Mouse (Mus musculus) forebrain, embryonic 13.5 days (tissue): ENCODE data around the gene Zfp239. TPM values are rescaled to one million over a fixed set of nuclear protein-coding genes. Genes with fewer than 3 reads are reported as not detected.
"Not testable (repeated sequence)": the region's sequence is repeated elsewhere in the genome, so short reads cannot be mapped to it uniquely, and the experiment has no call there.

Experiments used
- ATAC-seq: fragments of 200-750 bp; cut with Nextera tagmentation; 2 replicates; pipeline ENCODE4 v1.8.0; 2017
- H3K27ac ChIP-seq: fragments of 300-500 bp; sonication (generic); 2 replicates; pipeline ENCODE4 v1.5.1; 2015; ENCODE audit warnings: inconsistent platforms, mild to moderate bottlenecking, moderate library complexity
- H3K27me3 ChIP-seq: fragments of 300-500 bp; sonication (generic); 2 replicates; pipeline ENCODE4 v1.6.1; 2015; ENCODE audit warnings: mild to moderate bottlenecking, inconsistent platforms
- H3K36me3 ChIP-seq: fragments of 300-500 bp; sonication (generic); 2 replicates; pipeline ENCODE4 v1.6.1; 2015; ENCODE audit warnings: mild to moderate bottlenecking, inconsistent platforms; ENCODE audit not compliant: poor library complexity, severe bottlenecking
- H3K4me1 ChIP-seq: fragments of 300-500 bp; sonication (generic); 2 replicates; pipeline ENCODE4 v1.6.1; 2015; ENCODE audit warnings: inconsistent platforms
- H3K4me2 ChIP-seq: fragments of 300-500 bp; sonication (generic); 2 replicates; pipeline ENCODE4 v1.6.1; 2015; ENCODE audit warnings: inconsistent platforms, mild to moderate bottlenecking, moderate library complexity
- H3K4me3 ChIP-seq: fragments of 300-500 bp; sonication (generic); 2 replicates; pipeline ENCODE4 v1.5.1; 2015; ENCODE audit warnings: mild to moderate bottlenecking, inconsistent platforms
- H3K9ac ChIP-seq: fragments of 300-500 bp; sonication (generic); 2 replicates; pipeline ENCODE4 v1.6.1; 2015; ENCODE audit warnings: mild to moderate bottlenecking, inconsistent platforms
- H3K9me3 ChIP-seq: fragments of 300-500 bp; sonication (generic); replicated peaks from 2 replicates; pipeline ENCODE4 v1.6.1; 2016; ENCODE audit warnings: inconsistent platforms
- WGBS: fragments of 180-500 bp; shearing (Covaris S2); methylation state at CpG from one replicate; pipeline ENCODE4 v1.1.7; 2015; 5-methylcytosine and 5-hydroxymethylcytosine counted together
- polyA plus RNA-seq: library from polyadenylated mRNA; unstranded; fragments of >200 nt; fragmentation: Nextera tagmentation; extraction: Ambion mirVana; gene quantifications from 2 replicates; pipeline ENCODE4 v1.2.1, GENCODE M21; 2015

The Zfp239 gene
- polyA plus RNA-seq, 1 experiment from 2014 or later, result 15.1 TPM

DNA sequence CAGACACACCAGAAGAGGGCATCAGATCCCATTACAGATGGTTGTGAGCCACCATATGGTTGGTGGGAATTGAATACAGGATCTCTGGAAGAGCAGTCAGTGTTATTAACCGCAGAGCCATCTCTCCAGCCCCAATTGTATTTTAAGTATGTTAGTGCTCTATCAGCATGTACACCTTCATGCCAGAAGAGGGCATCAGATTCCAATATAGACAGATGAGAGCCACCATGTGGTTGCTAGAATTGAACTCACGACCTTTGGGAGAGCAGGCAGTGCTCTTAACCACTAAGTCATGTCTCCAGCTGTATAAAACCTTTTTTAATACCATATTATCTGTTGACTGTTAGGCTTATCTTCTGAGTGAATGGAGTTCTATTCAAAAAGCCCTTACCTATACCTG, 10.2 kb upstream of the Zfp239 start:
- Histone ChIP-seq H3K9ac (no peak overlapping the region), H3K4me1 (no peaks in the 10 kb centered on the region), H3K4me3 (no peak overlapping the region), H3K27ac (no peak overlapping the region), H3K9me3 (no peaks in the 10 kb centered on the region), H3K36me3 (peaks cover 31% of the 10 kb centered on the region), H3K4me2 (no peak overlapping the region), H3K27me3 (no peaks in the 10 kb centered on the region)
- ATAC-seq, result no peak
- 58% methylated on average over 2 of the region's 2 CpGs for WGBS

DNA sequence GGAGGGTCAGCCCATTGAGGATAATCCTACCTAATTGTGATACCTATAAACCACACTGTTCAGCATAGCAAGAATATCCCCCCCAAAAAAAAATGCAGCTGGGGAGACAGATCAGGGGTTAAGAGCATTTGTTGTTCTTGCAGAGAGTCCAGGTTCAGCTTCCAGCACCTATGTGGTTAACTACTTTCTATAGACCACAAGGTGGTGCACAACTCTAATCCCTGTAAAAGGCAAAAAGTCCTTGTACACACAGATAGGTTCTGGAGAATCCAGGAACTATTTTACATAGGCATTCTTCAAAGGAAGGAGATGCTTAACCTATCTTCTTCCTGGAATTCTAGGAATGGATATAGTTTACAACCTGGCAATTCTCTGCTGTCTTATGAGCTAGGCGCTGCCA, 3.9 kb upstream of the Zfp239 start:
- Histone ChIP-seq H3K4me2 (no peak overlapping the region), H3K9ac (no peak overlapping the region), H3K36me3 (no peaks in the 10 kb centered on the region), H3K9me3 (no peaks in the 10 kb centered on the region), H3K27ac (no peak overlapping the region), H3K27me3 (0 out of 2 replicates have a peak, but pooled peaks cover 4% of the 10 kb centered on the region), H3K4me1 (no peaks in the 10 kb centered on the region), H3K4me3 (no peak overlapping the region)
- WGBS, result 85% methylated on average over 1 of the region's 1 CpGs
- ATAC-seq, result no peak

DNA sequence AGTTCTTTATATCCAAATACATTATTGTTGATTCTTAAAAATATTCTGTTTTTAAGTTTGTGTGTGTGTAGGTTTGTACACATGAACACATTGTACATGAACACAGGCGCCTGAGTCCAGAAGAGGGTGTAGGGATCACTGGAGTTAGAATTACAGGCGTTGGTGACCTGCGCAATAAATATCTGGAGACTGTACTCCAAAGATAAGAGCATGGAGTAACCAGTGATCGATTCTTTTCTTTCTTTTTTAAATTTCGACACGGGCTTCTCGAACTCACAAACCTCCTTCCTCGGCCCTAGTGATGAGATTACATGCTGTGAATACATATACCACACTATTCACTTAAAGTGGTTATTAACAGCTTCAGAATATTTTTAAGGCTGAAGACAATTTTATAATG, 565 bp downstream of the Zfp239 start:
- 75% methylated on average over 8 of the region's 8 CpGs for WGBS
- no peak overlapping the region for H3K4me3 ChIP-seq
- 0 out of 2 replicates have a peak, but pooled peaks cover 4% of the 10 kb centered on the region for H3K27me3 ChIP-seq
- no peak overlapping the region for H3K27ac ChIP-seq
- no peak overlapping the region for H3K9ac ChIP-seq
- H3K4me2 ChIP-seq, result peak overlapping the region; percentile 91
- no peaks in the 10 kb centered on the region for H3K36me3 ChIP-seq
- H3K9me3 ChIP-seq, result no peaks in the 10 kb centered on the region
- ATAC-seq, result no peak
- peaks cover 8% of the 10 kb centered on the region for H3K4me1 ChIP-seq

DNA sequence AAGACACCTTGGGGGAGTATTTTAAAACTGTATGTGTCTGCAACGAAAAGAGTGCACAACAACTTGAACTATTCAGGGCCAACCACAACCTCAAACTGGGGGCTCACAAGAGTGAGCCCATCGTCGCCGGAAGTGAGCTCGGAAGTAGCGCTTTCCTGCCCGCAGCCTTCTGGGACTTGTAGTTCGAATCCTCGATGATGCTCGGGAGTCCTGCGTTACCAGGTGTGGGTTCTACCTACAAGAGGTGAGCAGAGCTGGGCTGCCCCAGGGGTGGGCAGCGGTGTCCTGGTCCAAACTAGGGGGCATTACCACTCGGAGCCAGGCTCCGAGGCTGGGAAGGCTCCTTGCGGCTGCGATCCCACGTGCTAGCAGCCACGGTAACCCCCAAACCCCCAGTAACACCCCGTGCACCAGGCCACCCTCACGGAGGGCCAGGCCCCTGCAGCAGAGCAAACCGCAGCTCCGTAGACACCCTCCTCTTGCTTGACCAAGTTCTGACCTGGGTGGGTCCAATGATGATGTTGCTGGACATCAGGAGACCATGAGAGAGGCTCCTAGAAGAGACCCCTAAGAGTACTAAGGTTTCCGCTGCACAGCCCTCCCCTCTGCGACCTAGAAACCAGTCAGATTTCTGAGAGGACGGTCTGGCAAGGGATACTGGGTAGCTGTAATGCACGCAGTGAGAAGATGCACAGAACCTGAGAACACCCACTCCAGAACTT, 1.2 kb downstream of the Zfp239 start:
- 3% methylated on average over 26 of the region's 26 CpGs for WGBS
- Histone ChIP-seq H3K9me3 (no peaks in the 10 kb centered on the region), H3K4me1 (peaks cover 8% of the 10 kb centered on the region), H3K27ac (no peak overlapping the region), H3K27me3 (0 out of 2 replicates have a peak, but pooled peaks cover 4% of the 10 kb centered on the region), H3K36me3 (no peaks in the 10 kb centered on the region), H3K9ac (peak overlapping the region; percentile 78), H3K4me3 (peak overlapping the region; percentile 82), H3K4me2 (peak overlapping the region; percentile 91)
- ATAC-seq, result peak; percentile 95

DNA sequence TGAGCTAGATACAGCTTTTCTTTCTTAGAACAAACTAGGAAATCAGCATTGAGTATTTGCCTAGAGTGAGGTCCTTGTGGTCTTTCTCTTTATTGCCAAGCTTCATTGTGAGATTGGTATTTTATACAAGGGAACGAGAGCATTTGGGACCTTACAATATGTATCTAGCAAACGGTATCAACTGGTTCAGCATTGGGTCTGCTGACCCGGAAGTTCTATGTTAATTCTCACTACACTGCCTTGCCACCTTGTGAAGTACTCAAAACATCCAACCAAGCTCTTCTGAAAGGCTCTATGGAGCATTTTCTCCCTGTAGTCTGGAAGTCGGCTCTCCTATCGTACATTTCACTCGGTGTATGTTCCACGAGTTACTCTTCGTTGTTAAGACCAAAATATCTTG, 1.9 kb downstream of the Zfp239 start:
- Histone ChIP-seq H3K36me3 (no peaks in the 10 kb centered on the region), H3K27me3 (0 out of 2 replicates have a peak, but pooled peaks cover 4% of the 10 kb centered on the region), H3K9me3 (no peaks in the 10 kb centered on the region), H3K27ac (no peak overlapping the region), H3K9ac (peak overlapping the region; percentile 78; the same call in 1 of the 2 replicates), H3K4me3 (peak overlapping the region; percentile 82), H3K4me2 (peak overlapping the region; percentile 91), H3K4me1 (peaks cover 8% of the 10 kb centered on the region)
- 96% methylated on average over 8 of the region's 8 CpGs for whole genome bisulfite sequencing
- ATAC-seq, result no peak

DNA sequence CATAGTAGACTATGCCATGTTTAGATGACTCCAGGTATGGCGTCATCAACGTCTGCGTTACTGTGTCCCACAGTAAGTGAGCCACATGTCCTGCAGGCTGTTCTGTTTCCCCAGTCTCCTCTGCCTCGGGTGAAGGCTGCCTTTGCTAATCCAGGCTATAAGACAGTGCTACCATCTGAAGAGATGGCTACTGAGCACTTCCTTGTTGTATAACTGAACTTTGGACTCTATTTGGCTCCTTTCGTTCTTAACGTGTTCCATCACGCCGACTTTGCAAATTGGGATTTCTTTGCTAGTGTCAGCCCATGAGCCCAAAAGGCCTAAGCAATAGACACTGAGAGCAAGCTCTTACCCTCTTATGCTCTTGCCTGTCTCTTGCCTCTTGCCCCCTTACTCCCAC, 6.3 kb downstream of the Zfp239 start:
- Histone ChIP-seq H3K9ac (no peak overlapping the region), H3K27me3 (no peaks in the 10 kb centered on the region), H3K27ac (no peak overlapping the region), H3K4me3 (no peak overlapping the region), H3K4me1 (peaks cover 8% of the 10 kb centered on the region), H3K36me3 (peaks cover 15% of the 10 kb centered on the region), H3K9me3 (no peaks in the 10 kb centered on the region), H3K4me2 (no peak overlapping the region)
- WGBS, result 95% methylated on average over 8 of the region's 8 CpGs
- no peak for ATAC-seq

DNA sequence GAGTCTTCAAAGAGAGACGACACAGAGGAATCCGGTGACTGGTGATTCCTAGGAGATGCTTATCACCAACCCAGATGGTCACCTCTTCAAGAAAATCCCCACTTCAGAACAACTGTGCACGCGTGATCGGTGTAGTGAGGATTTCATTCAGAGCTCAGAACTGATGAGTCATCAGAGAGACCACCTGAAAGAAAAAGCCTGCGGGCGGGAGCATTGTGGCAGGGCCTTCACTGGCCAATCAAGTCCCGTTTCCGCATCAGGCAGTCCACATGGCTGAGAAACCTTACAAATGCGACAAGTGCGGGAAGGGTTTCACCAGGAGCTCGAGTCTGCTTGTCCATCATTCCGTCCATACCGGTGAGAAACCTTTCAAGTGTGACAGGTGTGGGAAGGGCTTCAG, 9.1 kb downstream of the Zfp239 start:
- Histone ChIP-seq H3K27me3 (peaks cover 2% of the 10 kb centered on the region; the same call in 1 of the 2 replicates), H3K36me3 (peaks cover 15% of the 10 kb centered on the region), H3K4me1 (no peaks in the 10 kb centered on the region), H3K9ac (no peak overlapping the region), H3K4me3 (no peak overlapping the region), H3K27ac (no peak overlapping the region), H3K4me2 (no peak overlapping the region), H3K9me3 (no peaks in the 10 kb centered on the region)
- WGBS, result 83% methylated on average over 14 of the region's 14 CpGs
- no peak for ATAC-seq

DNA sequence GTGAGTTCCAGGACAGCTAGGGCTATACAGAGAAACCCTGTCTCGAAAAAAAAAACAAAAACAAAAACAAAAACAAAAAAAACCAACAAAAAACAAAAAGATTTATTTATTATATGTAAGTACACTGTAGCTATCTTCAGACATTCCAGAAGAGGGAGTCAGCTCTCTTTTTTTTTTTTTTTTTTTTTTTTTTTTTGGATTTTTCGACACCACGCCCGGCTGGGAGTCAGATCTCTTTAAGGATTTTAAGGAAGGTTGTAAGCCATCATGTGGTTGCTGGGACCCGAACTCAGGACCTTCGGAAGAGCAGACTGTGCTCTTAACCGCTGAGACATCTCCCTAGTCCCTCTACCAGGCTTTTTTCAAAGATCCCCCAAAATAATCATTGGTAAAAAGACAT, 11.6 kb downstream of the Zfp239 start:
- not testable (repeated sequence) for H3K9me3 ChIP-seq, H3K9ac ChIP-seq, H3K27ac ChIP-seq, H3K27me3 ChIP-seq, H3K4me1 ChIP-seq, ATAC-seq, H3K4me3 ChIP-seq, H3K4me2 ChIP-seq
- 87% methylated on average over 7 of the region's 7 CpGs for WGBS
- H3K36me3 ChIP-seq, result peaks cover 15% of the 10 kb centered on the region

DNA sequence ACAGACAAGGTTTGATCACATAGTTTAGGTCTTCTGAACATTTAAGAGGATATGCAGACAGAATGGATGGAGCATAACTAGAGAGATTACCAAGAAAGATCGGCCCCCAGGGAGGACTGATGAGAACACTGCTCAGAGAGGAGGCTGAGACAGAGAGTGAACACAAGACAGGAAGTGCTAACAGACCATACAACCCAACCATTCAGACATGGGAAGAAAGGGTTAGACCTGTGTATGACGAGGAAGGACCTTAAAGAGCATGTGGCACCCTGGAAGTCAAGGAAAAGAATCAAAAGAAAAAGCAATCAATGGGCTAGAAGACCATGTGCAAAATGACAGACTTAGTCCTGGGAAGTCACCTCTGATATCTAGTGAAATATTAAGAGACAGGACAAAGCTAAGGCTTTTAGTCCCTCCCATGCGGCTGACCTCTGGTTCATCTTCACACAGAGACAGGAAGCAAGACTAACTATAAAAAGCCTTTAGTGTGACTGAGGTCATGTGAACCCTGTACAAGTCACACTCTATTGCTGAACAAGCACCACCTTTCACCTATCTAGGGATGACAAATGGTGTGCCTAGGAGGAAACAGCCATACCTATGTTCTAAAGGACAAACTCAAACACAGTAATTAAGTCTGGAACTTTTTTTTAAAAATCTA, 12.9 kb downstream of the Zfp239 start:
- 91% methylated on average over 3 of the region's 3 CpGs for WGBS
- peaks cover 5% of the 10 kb centered on the region; the same call in 1 of the 2 replicates for H3K27me3 ChIP-seq
- H3K9ac ChIP-seq, result no peak overlapping the region
- no peak overlapping the region for H3K27ac ChIP-seq
- peaks cover 15% of the 10 kb centered on the region for H3K36me3 ChIP-seq
- H3K9me3 ChIP-seq, result no peaks in the 10 kb centered on the region
- ATAC-seq, result no peak
- H3K4me2 ChIP-seq, result no peak overlapping the region
- H3K4me1 ChIP-seq, result peaks cover 3% of the 10 kb centered on the region; the same call in 1 of the 2 replicates
- H3K4me3 ChIP-seq, result no peak overlapping the region

DNA sequence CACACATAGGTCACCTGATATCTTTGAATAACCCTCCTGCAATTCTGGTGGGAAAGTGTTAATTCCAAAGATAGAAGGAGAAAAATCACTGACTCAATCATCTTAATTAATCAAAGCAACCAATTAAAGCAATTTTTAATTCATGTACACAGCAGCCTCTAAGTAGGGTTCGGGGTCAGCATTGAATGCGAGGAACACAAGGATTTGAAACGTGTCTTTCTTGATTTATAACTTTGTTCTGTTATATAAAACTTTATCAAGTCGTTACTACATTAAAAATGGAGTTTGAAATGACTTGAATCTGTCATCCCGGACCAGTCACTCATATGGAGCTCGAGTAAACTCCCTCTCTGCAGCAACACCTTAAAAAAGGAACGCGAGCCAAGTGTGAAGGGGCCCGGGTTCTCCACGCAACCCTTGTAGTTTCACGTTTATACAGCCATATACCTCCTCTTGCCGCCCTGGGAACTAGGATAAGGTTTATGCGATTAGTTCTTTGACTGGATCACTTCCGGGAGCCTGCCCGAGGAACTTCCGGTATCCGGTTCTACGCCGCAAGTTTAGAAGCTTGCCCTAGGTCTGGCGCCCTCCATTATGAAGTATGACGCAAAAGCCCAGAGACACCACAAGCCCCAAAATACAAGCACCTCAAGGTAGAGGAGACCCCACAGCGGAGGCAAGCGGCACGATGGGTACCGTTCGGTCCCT, 17.0 kb downstream of the Zfp239 start:
- peaks cover 12% of the 10 kb centered on the region for H3K4me1 ChIP-seq
- no peaks in the 10 kb centered on the region for H3K36me3 ChIP-seq
- peak overlapping the region; percentile 68 for H3K4me2 ChIP-seq
- H3K4me3 ChIP-seq, result peak overlapping the region; percentile 49
- ATAC-seq, result peak; percentile 90
- H3K27me3 ChIP-seq, result peaks cover 5% of the 10 kb centered on the region; the same call in 1 of the 2 replicates
- H3K27ac ChIP-seq, result peak overlapping the region; percentile 97
- H3K9me3 ChIP-seq, result no peaks in the 10 kb centered on the region
- peak overlapping the region; percentile 73 for H3K9ac ChIP-seq
- 13% methylated on average over 26 of the region's 26 CpGs for WGBS

DNA sequence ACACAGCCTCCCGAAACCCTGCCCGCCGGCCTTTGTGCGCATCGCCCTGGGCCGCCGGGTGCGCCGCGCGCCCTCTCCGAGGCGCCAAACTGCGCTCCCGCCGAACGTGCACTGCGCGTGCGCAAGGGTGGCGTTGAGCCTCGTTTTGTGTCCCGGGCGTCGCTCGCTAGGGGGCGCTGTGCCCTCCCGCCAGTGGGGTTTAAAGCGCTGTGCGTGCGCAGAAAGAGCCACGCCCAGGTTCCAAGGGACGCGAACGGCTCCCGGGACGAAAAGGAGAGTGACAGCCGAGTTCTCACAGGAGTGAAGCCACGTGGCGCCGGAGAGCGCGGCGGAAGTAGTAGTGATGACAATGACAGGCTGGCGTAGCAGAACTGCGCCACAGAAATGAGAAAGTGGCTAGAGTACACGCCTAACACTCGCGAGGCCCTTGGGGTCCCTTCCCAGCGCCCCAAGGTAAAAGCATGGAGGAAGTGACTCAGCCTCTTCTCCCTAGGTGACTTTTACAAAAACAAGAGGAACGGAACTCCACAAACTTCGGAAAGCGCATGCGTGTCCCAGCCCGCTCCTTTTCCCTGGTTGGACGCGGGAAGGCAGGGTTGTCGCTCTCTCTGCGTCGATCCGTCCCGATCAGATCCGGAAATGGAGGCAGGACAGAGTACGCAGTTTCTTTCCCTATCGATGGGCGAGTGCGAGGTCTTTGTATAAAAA, 17.7 kb downstream of the Zfp239 start:
- peaks cover 12% of the 10 kb centered on the region for H3K4me1 ChIP-seq
- no peaks in the 10 kb centered on the region for H3K36me3 ChIP-seq
- WGBS, result under 1% methylated on average over 67 of the region's 67 CpGs
- ATAC-seq, result peak; percentile 95
- H3K9ac ChIP-seq, result peak overlapping the region; percentile 73
- H3K27me3 ChIP-seq, result peaks cover 5% of the 10 kb centered on the region; the same call in 1 of the 2 replicates
- H3K4me3 ChIP-seq, result peak overlapping the region; percentile 49
- H3K4me2 ChIP-seq, result peak overlapping the region; percentile 68
- H3K9me3 ChIP-seq, result no peaks in the 10 kb centered on the region
- H3K27ac ChIP-seq, result peak overlapping the region; percentile 97
